Mouse (Mus musculus) limb, embryonic 14.5 days (tissue): Measurements from ENCODE around the gene Ptgfrn. TPM values are rescaled to one million over a fixed set of nuclear protein-coding genes. Genes with fewer than 3 reads are reported as not detected.

Experiments
- ATAC-seq: fragments of 200-750 bp; cut with Nextera tagmentation; 2 replicates; pipeline ENCODE4 v1.8.0; 2017; ENCODE audit warnings: low read depth, moderate number of reproducible peaks, moderate TSS enrichment; ENCODE audit not compliant: low FRiP score
- DNase-seq: peaks from one replicate; pipeline ENCODE4 v3.0.0-alpha.2; 2015; ENCODE audit warnings: low spot score
- H3K27ac ChIP-seq: fragments of 300-500 bp; sonication (generic); replicated peaks from 2 replicates; pipeline ENCODE4 v1.5.1; 2014; ENCODE audit warnings: low read depth, mild to moderate bottlenecking, low read length, moderate library complexity, mixed read lengths
- H3K27me3 ChIP-seq: fragments of 300-500 bp; sonication (generic); 2 replicates; pipeline ENCODE4 v1.6.1; 2014; ENCODE audit warnings: low read length, mixed read lengths; ENCODE audit not compliant: control insufficient read depth, insufficient read depth
- H3K36me3 ChIP-seq: fragments of 300-500 bp; sonication (generic); 2 replicates; pipeline ENCODE4 v1.6.1; 2014; ENCODE audit warnings: mild to moderate bottlenecking, low read length, moderate library complexity, mixed read lengths; ENCODE audit not compliant: control insufficient read depth, insufficient read depth
- H3K4me1 ChIP-seq: fragments of 300-500 bp; sonication (generic); 2 replicates; pipeline ENCODE4 v1.6.1; 2014; ENCODE audit warnings: antibody characterized with exemption, low read length, mixed read lengths; ENCODE audit not compliant: control insufficient read depth, insufficient read depth
- H3K4me2 ChIP-seq: fragments of 300-500 bp; sonication (generic); replicated peaks from 2 replicates; pipeline ENCODE4 v1.6.1; 2014; ENCODE audit warnings: low read depth, mild to moderate bottlenecking, low read length, moderate library complexity; ENCODE audit not compliant: severe bottlenecking
- H3K4me3 ChIP-seq: fragments of 300-500 bp; sonication (generic); replicated peaks from 2 replicates; pipeline ENCODE4 v1.5.1; 2014; ENCODE audit warnings: low read length
- H3K9ac ChIP-seq: fragments of 300-500 bp; sonication (generic); 2 replicates; pipeline ENCODE4 v1.6.1; 2014; ENCODE audit warnings: mild to moderate bottlenecking, low read depth, low read length, moderate library complexity; ENCODE audit not compliant: severe bottlenecking
- H3K9me3 ChIP-seq: fragments of 300-500 bp; sonication (generic); 2 replicates; pipeline ENCODE4 v1.6.1; 2016; ENCODE audit warnings: low read length; ENCODE audit not compliant: control insufficient read depth
- POLR2A ChIP-seq: fragments of 200-500 bp; IDR thresholded peaks from 2 replicates; pipeline ENCODE4 v1.8.0; 2012; ENCODE audit warnings: inconsistent platforms, mild to moderate bottlenecking, moderate library complexity, borderline replicate concordance; ENCODE audit not compliant: insufficient read depth, insufficient read length; ENCODE audit errors: extremely low read depth
- WGBS: fragments of 180-500 bp; shearing (Covaris S2); extraction: QIAGEN DNeasy Blood & Tissue Kit; methylation state at CpG from one replicate; pipeline ENCODE4 v1.1.7; 2014; 5-methylcytosine and 5-hydroxymethylcytosine counted together
- polyA plus RNA-seq, 2 experiments: library from polyadenylated mRNA; depleted of rRNA in 1 of 2; stranded (reverse) in 1 of 2; unstranded in 1 of 2; fragments of >200 nt; fragmentation: Nextera tagmentation in 1 of 2; extraction: Ambion mirVana in 1 of 2; gene quantifications; 2 replicates each; pipeline versions ENCODE4 v1.2.1 to v1.2.3; 2012 to 2014

Ptgfrn gene
- polyA plus RNA-seq, 2 experiments, result 10.7 to 44.5 TPM

DNA sequence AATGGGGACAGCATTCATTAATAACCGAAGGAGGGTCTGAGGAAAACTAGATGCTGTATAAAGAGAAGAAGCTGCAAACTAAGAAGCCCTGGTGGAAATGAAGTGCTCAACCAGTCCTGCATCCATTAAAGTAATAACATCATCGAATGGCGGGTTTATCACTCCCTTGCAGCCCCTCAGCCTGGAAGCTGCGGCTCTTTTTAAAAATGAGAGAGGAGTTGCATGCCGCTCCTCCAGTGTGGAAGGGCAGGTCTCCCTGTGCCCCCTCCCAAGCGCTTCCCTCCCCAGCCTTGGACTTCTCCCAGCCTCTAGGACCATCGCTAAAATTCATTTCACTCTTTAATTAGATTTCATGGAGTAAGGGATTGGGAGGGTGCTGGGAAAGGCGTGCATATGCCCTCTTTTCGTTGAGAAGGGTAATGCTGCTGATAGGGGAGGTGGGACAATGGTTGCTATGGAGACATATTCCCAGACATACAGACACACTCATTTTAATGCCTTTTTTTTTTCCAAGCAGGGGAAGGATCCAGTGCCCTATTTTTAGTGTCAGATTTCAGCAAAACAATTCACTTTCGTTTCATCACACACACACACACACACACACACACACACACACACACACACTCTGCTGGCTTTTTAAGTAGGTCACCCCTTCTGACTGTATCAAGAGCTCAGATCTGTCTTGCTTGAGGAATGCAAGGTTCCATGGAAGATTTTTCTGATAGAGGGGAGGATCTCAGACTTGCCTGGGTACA is 35.4 kb upstream of the Ptgfrn start:
- WGBS, result 35% methylated on average over 10 of the region's 10 CpGs
- no peak for ATAC-seq
- no peak overlapping the region for H3K4me2 ChIP-seq

DNA sequence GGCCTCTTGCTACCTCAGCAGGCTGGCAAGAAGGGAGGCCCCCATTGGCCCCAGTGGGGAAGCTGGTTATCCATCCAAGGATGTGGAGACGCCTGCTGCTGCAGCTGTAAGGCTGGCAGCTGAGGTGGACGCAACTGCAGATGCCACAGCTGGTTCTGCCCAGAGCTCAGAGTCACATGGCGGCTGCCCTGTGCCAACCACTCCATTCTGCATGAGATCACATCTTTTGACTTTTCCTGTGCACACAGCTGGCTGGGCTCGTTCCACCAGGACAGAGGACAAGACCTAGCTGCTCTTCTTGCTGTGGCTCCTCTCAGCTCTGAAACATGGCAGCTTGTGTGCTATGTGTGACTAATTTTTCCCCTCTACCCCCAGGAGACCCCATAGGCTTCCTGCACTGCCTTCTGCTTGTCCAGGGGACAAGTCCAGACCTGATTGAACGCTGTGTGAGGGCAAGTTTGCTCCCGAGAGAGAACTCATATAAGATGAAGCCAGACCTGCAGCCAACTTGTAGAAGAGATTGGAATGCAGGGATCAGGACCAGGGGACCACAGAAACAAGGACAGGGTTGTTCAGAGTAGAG is 34.4 kb upstream of the Ptgfrn start:
- H3K4me2 ChIP-seq, result no peak overlapping the region
- no peaks in the 10 kb centered on the region for H3K36me3 ChIP-seq
- no peak for ATAC-seq
- no peak overlapping the region for H3K9ac ChIP-seq
- peak; percentile 13 for DNase-seq
- no peak overlapping the region for H3K27ac ChIP-seq
- TF ChIP-seq POLR2A, result no peak
- H3K27me3 ChIP-seq, result no peaks in the 10 kb centered on the region
- H3K9me3 ChIP-seq, result no peaks in the 10 kb centered on the region
- 45% methylated on average over 6 of the region's 6 CpGs for WGBS
- peaks cover 26% of the 10 kb centered on the region for H3K4me1 ChIP-seq
- no peak overlapping the region for H3K4me3 ChIP-seq

More for the DNA sequence above, 35.4 kb upstream of the Ptgfrn start:
- Histone ChIP-seq H3K36me3 (no peaks in the 10 kb centered on the region), H3K9me3 (no peaks in the 10 kb centered on the region), H3K4me3 (no peak overlapping the region), H3K9ac (no peak overlapping the region), H3K27ac (no peak overlapping the region), H3K27me3 (no peaks in the 10 kb centered on the region), H3K4me1 (peaks cover 26% of the 10 kb centered on the region)
- DNase-seq, result peak; percentile 33
- TF ChIP-seq POLR2A, result no peak

DNA sequence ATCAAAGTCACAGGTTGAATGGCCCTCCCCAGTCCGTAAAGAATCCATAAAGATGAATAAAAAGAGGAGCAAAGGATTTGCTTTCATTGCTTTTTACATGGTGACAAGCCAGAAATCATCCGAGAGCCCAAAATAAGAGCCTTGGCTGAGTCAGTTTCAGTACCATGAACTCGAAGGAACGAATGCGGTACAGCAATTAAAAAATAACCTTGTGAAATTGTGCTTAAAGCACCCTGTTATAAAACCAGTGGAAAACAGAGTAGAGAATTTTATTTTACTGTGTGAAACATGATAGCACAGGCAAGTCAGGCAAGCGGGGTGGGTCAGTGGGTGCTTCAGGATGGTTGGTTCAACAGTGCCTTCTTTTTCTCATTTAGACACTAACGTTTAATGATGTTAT is 33.4 kb upstream of the Ptgfrn start:
- no peak overlapping the region for H3K27ac ChIP-seq
- WGBS, result 41% methylated on average over 7 of the region's 7 CpGs
- no peak overlapping the region for H3K4me3 ChIP-seq
- H3K27me3 ChIP-seq, result no peaks in the 10 kb centered on the region
- no peaks in the 10 kb centered on the region for H3K36me3 ChIP-seq
- no peak overlapping the region for H3K4me2 ChIP-seq
- no peak for ATAC-seq
- no peak for DNase-seq
- TF ChIP-seq POLR2A, result no peak
- peaks cover 26% of the 10 kb centered on the region for H3K4me1 ChIP-seq
- no peak overlapping the region for H3K9ac ChIP-seq
- H3K9me3 ChIP-seq, result no peaks in the 10 kb centered on the region

DNA sequence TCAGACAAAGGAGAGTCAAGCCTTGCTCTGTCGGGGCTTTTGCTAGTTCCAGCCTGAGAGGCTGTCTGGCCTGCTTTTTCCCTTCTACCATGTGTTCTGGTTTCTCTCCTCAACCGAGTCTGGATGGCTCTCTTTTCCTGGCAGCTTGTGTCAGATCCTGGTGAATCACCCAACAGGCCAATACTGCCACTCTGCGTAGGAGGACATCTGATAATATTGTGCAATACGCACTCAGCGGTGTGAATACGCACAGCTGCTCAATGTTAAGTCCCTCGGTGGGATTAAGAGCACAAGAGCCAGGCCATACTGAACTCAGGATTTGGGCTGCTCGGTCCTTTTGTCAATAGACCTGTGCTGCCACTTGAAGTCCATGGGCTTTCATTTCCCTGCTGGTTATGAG is 31.8 kb upstream of the Ptgfrn start:
- Histone ChIP-seq H3K27ac (no peak overlapping the region), H3K9me3 (no peaks in the 10 kb centered on the region), H3K36me3 (no peaks in the 10 kb centered on the region), H3K4me2 (no peak overlapping the region), H3K9ac (no peak overlapping the region), H3K4me1 (peaks cover 26% of the 10 kb centered on the region), H3K27me3 (no peaks in the 10 kb centered on the region), H3K4me3 (no peak overlapping the region)
- DNase-seq (no peak), ATAC-seq (no peak)
- 83% methylated on average over 8 of the region's 8 CpGs for WGBS
- no peak for TF ChIP-seq POLR2A

DNA sequence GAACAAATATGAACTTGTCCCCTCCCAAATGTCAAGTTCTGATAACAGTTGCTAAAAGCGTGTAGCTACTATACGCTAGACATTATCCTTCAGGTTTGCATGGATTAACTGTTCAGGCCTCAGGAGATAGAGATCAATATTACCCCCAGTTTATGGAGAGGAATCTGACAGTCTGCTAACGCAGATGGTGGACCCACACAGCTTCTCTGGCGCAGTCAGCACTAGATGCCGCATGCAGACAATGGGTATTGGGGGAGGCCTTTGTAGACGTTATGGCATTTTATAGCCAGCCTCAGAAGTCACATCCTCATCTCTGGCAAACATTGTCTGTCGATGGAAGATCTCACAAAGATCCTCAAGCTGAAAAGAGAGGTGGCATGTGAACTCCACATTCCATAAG is 29.9 kb upstream of the Ptgfrn start:
- no peak overlapping the region for H3K4me3 ChIP-seq
- H3K4me2 ChIP-seq, result no peak overlapping the region
- 91% methylated on average over 7 of the region's 7 CpGs for WGBS
- peaks cover 16% of the 10 kb centered on the region for H3K4me1 ChIP-seq
- no peaks in the 10 kb centered on the region for H3K9me3 ChIP-seq
- ATAC-seq, result no peak
- H3K27me3 ChIP-seq, result no peaks in the 10 kb centered on the region
- H3K27ac ChIP-seq, result no peak overlapping the region
- H3K9ac ChIP-seq, result no peak overlapping the region
- no peak for DNase-seq
- H3K36me3 ChIP-seq, result no peaks in the 10 kb centered on the region
- TF ChIP-seq POLR2A, result no peak
